Comparison of ENCODE assay signal across 1 mouse cellular context in genomic region chr3:122939215-122939614, GRCm38 (mm10).
TF ChIP-seq lines count a peak whose summit lies in the region.

No protein-coding gene starts in this region.

TF ChIP-seq in MEL, 35 proteins besides CTCF, POLR2A, EP300 and RAD21 (continued from another document):
- no peak for TF ChIP-seq USF2 (IDR thresholded peaks at IDR 0.05; ENCODE audit: borderline replicate concordance in 1 of 2, insufficient read depth in 1 of 2, low read depth in 1 of 2, low read length in 2 of 2)
